Mouse (Mus musculus) heart, adult 18-20 months (tissue): ENCODE results near the gene Gadd45g. TPM values are rescaled to one million over a fixed set of nuclear protein-coding genes. Genes with fewer than 3 reads are reported as not detected.
A peak's percentile ranks its signal among the peaks of the same experiment; 100 is the strongest.

Experiments used
- DNase-seq, 2 experiments: peaks; one replicate each; pipeline ENCODE4 v3.0.0; 2021 to 2022; ENCODE audit warnings: mixed read lengths in 1 of 2
- long read RNA-seq, 2 experiments: library from polyadenylated mRNA; stranded (forward); transcript quantifications; one replicate each; pipeline ENCODE4 v2.0.0; 2021
- total RNA-seq, 2 experiments: library from RNA; stranded (reverse); gene quantifications; 2 replicates each; pipeline ENCODE4 v1.2.3; 2021

Gadd45g gene
- 10 to 100 TPM; 11.7 to 13.8 TPM for total RNA-seq
- long read RNA-seq, experiment 1, transcript Gadd45g-201 (4 exons, 1,071 nt) = major isoform, 25 of 26 reads
- long read RNA-seq, experiment 1, partial matches to known transcripts = 0 of 26 reads
- long read RNA-seq, experiment 1, other reads (novel, unspliced or antisense) = 0 of 26 reads
- long read RNA-seq, experiment 2, transcript Gadd45g-201 (4 exons, 1,071 nt) = major isoform, 23 of 24 reads
- long read RNA-seq, experiment 2, partial matches to known transcripts = 0 of 24 reads
- long read RNA-seq, experiment 2, other reads (novel, unspliced or antisense) = 0 of 24 reads

- peak; percentile 94 to 97 for DNase-seq
Measured at GRCm38 (mm10) chr13:51846301-51846867, at the start of gene Gadd45g. Gene Gadd45g (plus strand): TSS chr13:51846678.

GRCm38 (mm10) chr13:51797899-51798746 lies 48.4 kb upstream of the Gadd45g start:
- DNase-seq = no peak

- no peak for DNase-seq
Measured at GRCm38 (mm10) chr13:51799735-51800522, 46.5 kb upstream of the Gadd45g start.

- peak in 1 of 2 experiments; percentile 21 for DNase-seq
Measured at GRCm38 (mm10) chr13:51800921-51801320, 45.6 kb upstream of the Gadd45g start.

- no peak for DNase-seq
Measured at GRCm38 (mm10) chr13:51805634-51806033, 40.8 kb upstream of the Gadd45g start.

- DNase-seq = no peak
Measured at GRCm38 (mm10) chr13:51806220-51806619, 40.3 kb upstream of the Gadd45g start.

GRCm38 (mm10) chr13:51808141-51808540 lies 38.3 kb upstream of the Gadd45g start:
- no peak for DNase-seq

- DNase-seq = no peak
Measured at GRCm38 (mm10) chr13:51813621-51814615, 32.6 kb upstream of the Gadd45g start.

- no peak for DNase-seq
Measured at GRCm38 (mm10) chr13:51814646-51815045, 31.8 kb upstream of the Gadd45g start.

GRCm38 (mm10) chr13:51815865-51816504 lies 30.5 kb upstream of the Gadd45g start:
- peak; percentile 38 to 46 for DNase-seq

GRCm38 (mm10) chr13:51816559-51817041 lies 29.9 kb upstream of the Gadd45g start:
- DNase-seq = peak; percentile 45 to 46

- no peak for DNase-seq
Measured at GRCm38 (mm10) chr13:51818170-51818943, 28.1 kb upstream of the Gadd45g start.

GRCm38 (mm10) chr13:51818944-51819326 lies 27.5 kb upstream of the Gadd45g start:
- no peak for DNase-seq

GRCm38 (mm10) chr13:51819351-51819750 lies 27.1 kb upstream of the Gadd45g start:
- no peak for DNase-seq

GRCm38 (mm10) chr13:51821988-51822387 lies 24.5 kb upstream of the Gadd45g start:
- DNase-seq = no peak

GRCm38 (mm10) chr13:51823822-51824495 lies 22.5 kb upstream of the Gadd45g start:
- no peak for DNase-seq

- peak in 1 of 2 experiments; percentile 76 for DNase-seq
Measured at GRCm38 (mm10) chr13:51830744-51831450, 15.6 kb upstream of the Gadd45g start.

- DNase-seq = no peak
Measured at GRCm38 (mm10) chr13:51832491-51832890, 14.0 kb upstream of the Gadd45g start.
